ENCODE assay signal across 12 mouse cellular contexts in the genomic region with DNA sequence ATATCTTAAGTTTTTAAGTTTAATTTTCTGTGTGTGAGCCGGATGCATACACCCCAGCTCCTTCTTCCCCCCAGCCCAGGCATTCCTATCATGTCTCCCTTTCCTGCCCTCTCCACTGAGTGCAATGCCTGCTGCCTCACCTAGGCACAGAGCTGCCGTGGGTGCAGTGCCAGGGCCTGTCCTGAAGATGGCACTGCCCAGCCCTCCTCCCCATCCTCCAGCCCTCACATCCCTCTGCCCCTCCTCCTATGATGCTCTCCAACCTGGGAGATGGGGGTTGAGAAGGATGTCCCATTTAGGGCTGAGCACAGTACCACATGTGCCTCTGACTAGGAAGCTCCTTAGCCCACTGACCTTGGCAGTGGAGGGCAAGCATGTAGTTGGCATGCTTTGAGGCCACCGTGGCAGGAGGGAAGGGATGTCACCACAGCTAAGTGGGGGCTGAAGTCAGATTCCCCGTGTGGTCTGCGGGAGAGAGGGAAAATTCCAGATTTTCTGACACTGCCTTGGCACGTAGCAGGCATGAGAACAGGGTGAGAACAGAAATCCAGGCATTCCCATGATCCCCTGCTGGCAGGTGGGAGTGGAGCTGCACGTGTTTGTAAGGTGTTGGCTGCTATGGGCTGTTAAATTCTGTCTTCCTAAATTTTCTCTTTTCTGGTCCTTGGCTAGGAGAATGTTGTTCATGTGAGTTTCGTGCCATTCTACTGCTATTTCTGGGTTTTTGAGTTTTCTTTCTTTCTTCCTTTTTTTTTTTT. TPM values are rescaled to one million over a fixed set of nuclear protein-coding genes. Genes with fewer than 3 reads are reported as not detected.
DNase-seq lines count a peak whose midpoint lies in the region; ATAC-seq and TF ChIP-seq lines count a peak whose summit lies in the region.
"Had no signal": no experiment of that assay in that cellular context is flagged by ENCODE, and none has a peak within 500 bp of the region (broad histone marks: within the 10 kb centered on the region; RNA-seq: fewer than 3 reads in every experiment).

No protein-coding gene starts in this region.

- no peak overlapping the region for H3K4me2 ChIP-seq in heart, postnatal 0 days (ENCODE audit: low read depth, low read length)
- H3K4me2 ChIP-seq: kidney, embryonic 15.5 days; limb, embryonic 13.5 days; midbrain, embryonic 11.5 days; neural tube, embryonic 15.5 days had no signal

- no peaks in the 10 kb centered on the region for H3K4me1 ChIP-seq in heart, postnatal 0 days (ENCODE audit: control insufficient read depth, insufficient read depth)
- H3K4me1 ChIP-seq: kidney, embryonic 15.5 days; limb, embryonic 13.5 days; neural tube, embryonic 15.5 days had no signal

- H3K4me3 ChIP-seq in heart, postnatal 0 days (ENCODE audit: low read depth, low read length) = no peak overlapping the region
- H3K4me3 ChIP-seq: kidney, embryonic 15.5 days; limb, embryonic 13.5 days; neural tube, embryonic 15.5 days had no signal

- DNase-seq in heart, postnatal 0 days (ENCODE audit: low spot score) = no peak
- no peak for DNase-seq in heart, postnatal 25 days (ENCODE audit: low spot score)
- DNase-seq in retina, postnatal 1 day = peak; percentile 27
- no peak for DNase-seq in retina, embryonic 14.5 days (ENCODE audit: low spot score)
- DNase-seq in NIH3T3 (ENCODE audit: low read depth) (peak; percentile 27), adipocyte (ENCODE audit: low spot score) (no peak)
- no peak for DNase-seq in layer of hippocampus, adult 11-12 months (ENCODE audit: low spot score)

- no peak for TF ChIP-seq EP300 in heart, postnatal 0 days (IDR thresholded peaks at IDR 0.05; ENCODE audit: low read depth)

- no peak overlapping the region for H3K27ac ChIP-seq in heart, postnatal 0 days (ENCODE audit: low read depth)
- H3K27ac ChIP-seq: kidney, embryonic 15.5 days; limb, embryonic 13.5 days; neural tube, embryonic 15.5 days had no signal

- intact Hi-C loops in heart, postnatal 25 days (cut with DNase I) = no loop called here

- no peak overlapping the region for H3K9ac ChIP-seq in heart, postnatal 0 days (replicated peaks; ENCODE audit: low read depth, low read length)
- H3K9ac ChIP-seq: kidney, embryonic 15.5 days; limb, embryonic 13.5 days; neural tube, embryonic 15.5 days had no signal

- 0 out of 2 replicates have a peak, but pooled peaks cover 7% of the 10 kb centered on the region for H3K36me3 ChIP-seq in heart, postnatal 0 days (replicated peaks; ENCODE audit: control insufficient read depth, insufficient read depth, low read length)

- no peaks in the 10 kb centered on the region for H3K9me3 ChIP-seq in heart, postnatal 0 days (replicated peaks; ENCODE audit: control insufficient read depth, low read length)
- H3K9me3 ChIP-seq: kidney, embryonic 15.5 days; limb, embryonic 13.5 days; neural tube, embryonic 15.5 days had no signal

- H3K27me3 ChIP-seq in heart, postnatal 0 days (ENCODE audit: control insufficient read depth, insufficient read depth, low read length) = no peaks in the 10 kb centered on the region
- H3K27me3 ChIP-seq: kidney, embryonic 15.5 days; limb, embryonic 13.5 days; neural tube, embryonic 15.5 days had no signal

- ATAC-seq in heart, postnatal 0 days (ENCODE audit: insufficient read depth, low read depth) = no peak
- peak; percentile 90 for ATAC-seq in megakaryocyte-erythroid progenitor cell, adult 5-6 weeks (replicated peaks; ENCODE audit: low FRiP score, low TSS enrichment, poor library complexity, severe bottlenecking)

- WGBS in heart, postnatal 0 days = 80% methylated on average over 8 of the region's 8 CpGs

- TF ChIP-seq CTCF in heart, postnatal 0 days (IDR thresholded peaks at IDR 0.05; ENCODE audit: low read depth) = peak; percentile 22

RNA-seq across cellular contexts. Expression of a gene that starts 35.7 kb away (rescaled TPM):
- 1.1 and 3.4 TPM in 2 replicates for total RNA-seq in heart, postnatal 0 days (2014; rRNA removed; ENCODE audit: low replicate concordance)
- 4.9 and 5.4 TPM in 2 replicates for polyA plus RNA-seq in heart, postnatal 0 days (2015; fragmentation: Nextera tagmentation; extraction: Ambion mirVana)
- total RNA-seq in heart, postnatal 25 days (2021) = 1 to 10 TPM; 2.1 to 4.6 TPM
- total RNA-seq in megakaryocyte-erythroid progenitor cell, adult 5-6 weeks (2014; fragmentation: Nextera tagmentation) = 12.3 and 15.0 TPM in 2 replicates
- total RNA-seq in megakaryocyte-erythroid progenitor cell, adult 5-6 weeks (2017) = 8.1 and 11.0 TPM in 2 replicates

Comparison
In these comparisons a context has a peak if more than half of its experiments do, and no peak if none do; other contexts are left out.
1. DNase-seq: peak in retina, postnatal 1 day (single experiment) and NIH3T3 (single experiment); none in heart, postnatal 0 days (single experiment), heart, postnatal 25 days (single experiment), retina, embryonic 14.5 days (single experiment), layer of hippocampus, adult 11-12 months (single experiment) and adipocyte (single experiment).